Mouse (Mus musculus): ENCODE measurements at regions not wholly inside any gene's neighbourhood (a gene's known extent, or its start where the extent isn't known, plus 50 kb on each side); places are given as distances from the start of the nearest gene placed in this dataset.

DNA sequence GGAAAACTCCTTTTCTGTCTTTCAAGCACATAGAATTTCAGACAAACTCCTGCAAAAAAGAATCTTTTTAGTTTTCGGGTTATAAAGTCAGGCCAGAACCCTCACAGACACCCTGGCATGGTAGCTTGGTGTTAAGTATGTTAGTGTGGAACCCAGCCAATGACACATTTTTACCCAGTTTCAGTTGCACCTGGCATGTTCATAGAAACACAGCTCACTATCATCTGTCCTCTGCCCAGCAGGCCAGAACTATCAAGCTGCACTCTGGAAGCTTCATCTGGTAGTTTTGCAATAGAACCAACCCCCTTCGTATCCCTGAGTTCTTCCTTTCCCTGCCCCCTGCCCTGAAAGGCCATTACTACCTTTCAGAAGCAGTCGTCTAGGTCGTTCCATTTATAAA is 82.4 kb upstream of the Dap start:
- no peak for ATAC-seq
- WGBS, result 83% methylated on average over 4 of the region's 4 CpGs
- no peak overlapping the region for H3K27ac ChIP-seq
- no peaks in the 10 kb centered on the region for H3K4me1 ChIP-seq (replicated peaks)
- no peak overlapping the region for H3K4me2 ChIP-seq (replicated peaks)
- no peaks in the 10 kb centered on the region for H3K9me3 ChIP-seq
- H3K9ac ChIP-seq (replicated peaks), result no peak overlapping the region
- no peak overlapping the region for H3K4me3 ChIP-seq (replicated peaks)
- H3K36me3 ChIP-seq, result no peaks in the 10 kb centered on the region
- no peaks in the 10 kb centered on the region for H3K27me3 ChIP-seq

DNA sequence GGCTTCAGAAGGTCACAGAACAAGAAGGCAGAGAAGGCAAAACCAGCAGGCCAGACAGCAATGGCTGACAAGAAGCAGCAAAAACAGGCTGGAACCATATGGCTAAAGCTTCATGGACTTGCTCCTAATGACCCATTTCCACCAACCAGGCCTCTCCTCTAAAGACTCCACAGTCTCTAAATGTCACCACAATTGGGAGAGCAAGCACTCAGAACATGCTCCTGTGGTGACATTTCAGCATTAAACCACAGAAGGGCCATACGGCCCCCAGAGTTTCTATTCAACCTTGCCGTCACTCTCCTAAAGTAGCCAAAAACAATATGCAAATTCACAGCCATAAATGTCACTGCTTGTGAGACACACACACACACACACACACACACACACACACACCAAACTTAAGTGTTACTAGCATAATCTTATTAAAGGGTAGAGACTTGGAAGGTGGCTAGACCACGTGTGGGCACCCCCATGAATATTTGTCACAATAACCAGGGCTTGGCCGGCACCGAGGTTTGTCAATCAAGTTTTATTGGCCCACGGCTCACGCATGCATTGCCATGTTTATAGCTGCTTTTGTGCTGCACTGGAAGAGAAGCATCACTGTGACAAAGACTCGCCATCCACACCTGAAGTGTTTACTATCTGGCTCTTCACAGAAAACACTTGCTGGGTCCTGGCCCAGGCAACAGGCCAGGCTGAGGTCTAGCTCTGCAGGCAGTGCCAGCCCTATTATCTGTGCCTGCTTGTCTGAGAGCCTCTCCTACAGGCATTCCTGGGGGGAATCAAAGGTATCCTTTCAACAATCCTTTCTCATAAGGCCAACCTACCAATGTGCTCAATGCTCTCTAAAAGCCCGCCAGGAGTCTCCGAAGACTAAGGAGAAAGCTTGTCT is 75.6 kb upstream of the Dap start:
- Histone ChIP-seq H3K36me3 (no peaks in the 10 kb centered on the region), H3K4me1 (replicated peaks) (peaks cover 9% of the 10 kb centered on the region), H3K27me3 (no peaks in the 10 kb centered on the region), H3K9me3 (no peaks in the 10 kb centered on the region), H3K4me3 (replicated peaks) (no peak overlapping the region), H3K9ac (replicated peaks) (no peak overlapping the region), H3K27ac (no peak overlapping the region), H3K4me2 (replicated peaks) (no peak overlapping the region)
- 86% methylated on average over 10 of the region's 10 CpGs for WGBS
- ATAC-seq, result no peak

DNA sequence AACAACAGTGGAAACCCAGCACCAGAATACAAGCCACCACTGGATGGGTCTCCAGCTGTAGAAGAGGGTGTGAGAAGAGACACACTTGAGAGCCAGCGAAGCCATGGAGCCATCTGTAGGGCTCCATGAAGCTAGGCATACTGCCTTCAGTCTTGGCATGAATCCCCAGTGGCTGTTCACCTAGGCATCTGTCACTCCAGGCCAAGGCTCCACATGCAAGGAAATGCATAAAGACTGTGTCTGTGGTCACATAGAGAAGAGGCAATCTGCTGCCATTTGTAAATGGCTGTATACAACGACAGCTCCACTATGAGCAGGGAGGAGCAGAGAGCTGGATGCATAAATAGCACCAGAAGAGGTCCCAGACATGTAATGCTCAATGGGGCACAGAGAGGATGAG is 74.3 kb upstream of the Dap start:
- no peak overlapping the region for H3K27ac ChIP-seq
- peaks cover 9% of the 10 kb centered on the region for H3K4me1 ChIP-seq (replicated peaks)
- no peaks in the 10 kb centered on the region for H3K27me3 ChIP-seq
- H3K4me3 ChIP-seq (replicated peaks), result no peak overlapping the region
- ATAC-seq, result no peak
- H3K36me3 ChIP-seq, result no peaks in the 10 kb centered on the region
- no peak overlapping the region for H3K9ac ChIP-seq (replicated peaks)
- no peaks in the 10 kb centered on the region for H3K9me3 ChIP-seq
- no peak overlapping the region for H3K4me2 ChIP-seq (replicated peaks)
- 91% methylated on average over 2 of the region's 2 CpGs for WGBS

DNA sequence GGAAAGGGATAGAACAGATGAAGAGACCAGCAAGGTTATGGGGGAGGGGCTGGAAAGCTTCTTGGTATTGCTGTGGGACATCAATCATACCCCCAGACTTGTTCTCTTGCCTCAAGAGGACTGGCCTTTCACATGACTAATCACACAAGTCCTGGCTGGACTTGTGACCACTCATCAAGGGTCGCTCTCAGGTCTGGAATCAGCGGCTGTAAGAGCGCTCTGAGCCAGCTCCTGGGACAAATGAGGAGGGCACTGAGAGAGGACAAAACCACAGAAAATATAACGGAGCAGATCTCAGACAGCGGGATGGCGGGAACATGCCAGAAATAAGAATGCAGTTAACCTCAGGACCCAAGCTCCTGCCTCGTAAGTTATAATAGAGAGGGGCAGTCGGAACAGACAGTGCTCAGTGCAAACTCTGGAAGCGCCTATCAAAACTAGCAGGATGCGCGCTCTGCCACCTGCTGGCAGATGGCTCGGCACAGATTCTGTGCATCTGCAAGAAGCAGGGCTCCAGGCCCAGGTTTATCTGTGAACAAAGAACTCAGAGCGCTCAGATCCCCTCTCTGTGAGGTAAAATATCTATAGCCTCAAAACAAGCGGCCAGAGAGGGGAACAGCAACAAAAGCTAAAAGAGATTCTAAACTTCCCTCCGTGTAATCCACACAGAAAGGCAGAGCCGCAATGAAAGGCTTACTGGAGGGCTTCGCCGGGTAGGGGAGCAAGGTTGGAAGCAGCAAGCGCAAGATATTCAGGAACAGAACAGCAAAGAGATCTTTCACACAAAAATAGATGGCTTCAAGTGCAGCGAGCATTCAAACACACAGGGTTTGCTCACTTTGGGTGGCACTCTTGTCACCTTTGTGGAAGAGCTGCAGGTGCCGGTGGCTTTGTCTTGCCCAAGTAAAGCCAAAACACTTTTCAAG is 73.3 kb upstream of the Dap start:
- Histone ChIP-seq H3K4me2 (replicated peaks) (peak overlapping the region; percentile 36), H3K4me1 (replicated peaks) (peaks cover 9% of the 10 kb centered on the region), H3K27me3 (no peaks in the 10 kb centered on the region), H3K9ac (replicated peaks) (0 out of 2 replicates have a peak overlapping the region, but pooled peaks have one; percentile 10), H3K4me3 (replicated peaks) (no peak overlapping the region), H3K9me3 (no peaks in the 10 kb centered on the region), H3K36me3 (no peaks in the 10 kb centered on the region), H3K27ac (no peak overlapping the region)
- 30% methylated on average over 21 of the region's 21 CpGs for WGBS
- ATAC-seq, result peak; percentile 93

DNA sequence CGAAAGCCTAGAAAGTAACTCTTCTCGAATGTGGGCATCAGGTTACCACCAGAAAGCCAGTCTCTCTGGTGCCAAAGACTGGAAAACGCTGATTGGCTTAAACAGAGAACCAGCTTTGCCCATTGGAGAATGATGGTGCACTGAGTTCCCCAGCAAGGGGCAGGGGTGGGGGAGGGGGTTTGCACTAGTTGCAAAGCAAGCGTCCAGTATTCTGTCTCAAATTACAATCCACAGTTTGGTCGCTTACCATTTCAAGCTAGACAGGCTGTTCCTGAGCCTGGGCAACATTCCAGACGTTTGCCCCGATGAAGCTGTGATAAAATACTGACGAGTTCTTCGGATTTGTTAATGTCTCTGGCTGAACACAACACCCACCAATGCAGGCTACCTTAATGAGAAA is 69.0 kb upstream of the Dap start:
- H3K9me3 ChIP-seq, result no peaks in the 10 kb centered on the region
- no peak overlapping the region for H3K9ac ChIP-seq (replicated peaks)
- H3K4me3 ChIP-seq (replicated peaks), result no peak overlapping the region
- WGBS, result 67% methylated on average over 9 of the region's 9 CpGs
- no peak overlapping the region for H3K27ac ChIP-seq
- no peaks in the 10 kb centered on the region for H3K27me3 ChIP-seq
- no peak for ATAC-seq
- peaks cover 9% of the 10 kb centered on the region for H3K4me1 ChIP-seq (replicated peaks)
- H3K4me2 ChIP-seq (replicated peaks), result no peak overlapping the region
- H3K36me3 ChIP-seq, result no peaks in the 10 kb centered on the region

DNA sequence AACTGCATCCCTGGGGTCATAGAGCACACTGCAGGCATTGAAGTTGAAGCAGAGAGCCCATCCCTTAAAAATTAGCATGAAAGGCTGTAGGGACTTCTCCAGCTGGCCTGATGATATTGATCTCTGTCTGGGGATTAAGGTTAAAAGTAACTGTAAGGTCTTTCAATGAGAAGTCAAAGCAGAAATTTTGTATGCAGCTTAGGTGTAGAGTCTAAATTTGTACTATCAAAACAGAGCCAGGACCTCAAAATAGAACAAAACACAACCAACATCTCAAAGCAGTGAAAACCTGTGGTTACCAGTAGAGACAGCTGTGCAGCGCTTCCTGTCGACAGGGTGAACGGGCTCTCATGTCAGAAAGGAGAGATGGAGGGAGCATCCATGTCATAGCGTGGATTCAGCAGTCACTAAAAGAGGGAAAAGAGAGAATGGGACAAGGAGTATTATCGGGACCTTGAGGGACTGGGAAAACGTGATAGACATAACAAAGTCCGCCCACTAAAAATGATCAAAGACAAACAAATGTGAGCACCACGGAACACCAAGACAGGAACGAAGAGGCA is 57.5 kb upstream of the Dap start:
- 83% methylated on average over 9 of the region's 9 CpGs for WGBS
- Histone ChIP-seq H3K4me1 (replicated peaks) (no peaks in the 10 kb centered on the region), H3K36me3 (no peaks in the 10 kb centered on the region), H3K9me3 (no peaks in the 10 kb centered on the region), H3K27ac (no peak overlapping the region), H3K4me2 (replicated peaks) (no peak overlapping the region), H3K4me3 (replicated peaks) (no peak overlapping the region), H3K9ac (replicated peaks) (no peak overlapping the region), H3K27me3 (no peaks in the 10 kb centered on the region)
- no peak for ATAC-seq

DNA sequence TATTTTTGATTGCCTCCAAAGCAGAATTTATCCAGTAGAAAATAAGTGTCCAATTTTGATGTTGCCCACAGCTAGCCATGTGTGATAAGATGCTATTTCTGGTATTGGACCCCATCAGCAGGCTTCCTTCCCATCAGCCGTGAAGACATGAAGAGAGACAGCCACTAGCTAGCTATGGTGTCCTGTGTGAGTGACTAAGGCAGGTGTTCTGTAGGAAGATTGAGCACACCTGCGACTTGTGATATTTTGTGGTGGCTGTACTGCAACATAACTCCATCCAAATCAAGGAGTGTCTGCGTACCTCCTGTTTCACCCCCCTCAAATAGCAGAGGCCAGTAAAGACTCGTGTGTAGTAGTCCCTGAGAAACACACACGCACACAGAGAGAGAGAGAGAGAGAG is 56.6 kb upstream of the Dap start:
- ATAC-seq, result no peak
- Histone ChIP-seq H3K27me3 (no peaks in the 10 kb centered on the region), H3K9ac (replicated peaks) (no peak overlapping the region), H3K9me3 (no peaks in the 10 kb centered on the region), H3K27ac (no peak overlapping the region), H3K36me3 (no peaks in the 10 kb centered on the region), H3K4me3 (replicated peaks) (no peak overlapping the region), H3K4me2 (replicated peaks) (no peak overlapping the region), H3K4me1 (replicated peaks) (no peaks in the 10 kb centered on the region)
- 89% methylated on average over 5 of the region's 5 CpGs for WGBS

DNA sequence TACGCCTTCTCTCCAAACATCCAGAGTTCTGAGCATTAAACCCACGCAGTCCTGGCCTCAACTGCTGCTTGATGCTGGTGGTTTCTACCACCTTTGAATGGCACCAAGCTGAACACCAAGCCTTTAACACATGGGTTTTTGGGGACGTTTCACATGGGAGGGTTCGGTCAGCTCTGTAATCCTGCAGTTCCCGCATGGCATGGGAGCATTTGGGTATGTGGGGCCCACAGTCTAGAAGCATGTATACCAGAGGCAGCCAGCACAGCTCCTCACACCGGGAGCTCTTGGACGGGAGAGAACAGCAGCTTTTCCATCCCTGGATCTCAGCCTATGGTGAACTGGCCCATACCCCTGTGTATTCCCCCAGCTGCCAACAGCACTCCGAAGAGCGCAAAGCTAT is 55.9 kb upstream of the Dap start:
- 84% methylated on average over 9 of the region's 9 CpGs for WGBS
- H3K4me2 ChIP-seq (replicated peaks), result no peak overlapping the region
- no peak for ATAC-seq

DNA sequence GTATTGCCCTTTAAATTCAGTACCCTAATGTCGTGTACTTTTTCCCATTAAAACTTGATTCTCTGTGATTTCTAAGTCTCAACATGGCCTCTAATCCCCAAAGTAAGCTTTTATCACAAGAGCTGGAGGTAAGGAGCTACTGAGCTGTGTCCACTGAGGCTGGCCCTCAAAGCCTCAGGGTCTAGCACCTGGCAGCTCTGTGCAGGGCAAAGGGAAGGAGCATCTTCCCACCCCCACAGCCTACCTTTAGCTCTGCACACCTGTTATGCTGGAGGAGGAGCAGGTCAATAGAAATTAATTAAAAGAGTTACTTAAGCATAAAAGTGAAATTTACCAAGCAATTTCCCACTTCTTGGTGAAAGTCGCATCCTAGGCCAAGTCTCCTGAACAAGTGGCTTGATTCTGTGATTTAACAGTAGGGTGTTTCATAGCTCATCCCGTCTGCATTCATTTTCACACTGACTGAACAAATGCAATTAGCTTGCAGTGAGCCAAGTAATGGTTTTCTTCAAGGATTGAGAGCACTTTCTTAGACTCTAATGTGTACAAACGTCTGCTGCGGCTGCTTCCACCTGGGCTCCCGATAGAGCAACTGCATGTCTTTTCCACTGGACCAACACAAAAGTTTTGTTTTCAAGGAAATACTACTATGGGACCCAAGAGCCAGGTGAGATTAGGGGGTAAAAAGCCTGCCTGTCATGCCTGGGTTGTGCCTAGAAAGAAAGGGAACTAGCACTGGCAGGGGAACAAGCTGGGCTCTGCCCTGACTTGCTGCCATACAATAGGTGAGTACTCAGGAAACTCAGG is 50.6 kb upstream of the Dap start:
- Histone ChIP-seq H3K4me2 (replicated peaks) (no peak overlapping the region), H3K27ac (no peak overlapping the region), H3K27me3 (no peaks in the 10 kb centered on the region), H3K36me3 (no peaks in the 10 kb centered on the region), H3K4me1 (replicated peaks) (no peaks in the 10 kb centered on the region), H3K9ac (replicated peaks) (no peak overlapping the region), H3K9me3 (no peaks in the 10 kb centered on the region), H3K4me3 (replicated peaks) (no peak overlapping the region)
- ATAC-seq, result no peak
- WGBS, result 65% methylated on average over 6 of the region's 6 CpGs

More for the DNA sequence above, 55.9 kb upstream of the Dap start:
- H3K36me3 ChIP-seq, result no peaks in the 10 kb centered on the region
- no peaks in the 10 kb centered on the region for H3K9me3 ChIP-seq
- no peak overlapping the region for H3K4me3 ChIP-seq (replicated peaks)
- H3K4me1 ChIP-seq (replicated peaks), result no peaks in the 10 kb centered on the region
- no peak overlapping the region for H3K9ac ChIP-seq (replicated peaks)
- no peak overlapping the region for H3K27ac ChIP-seq
- H3K27me3 ChIP-seq, result no peaks in the 10 kb centered on the region

Measured in midbrain, embryonic 13.5 days (tissue).